Mouse (Mus musculus): ENCODE results near the gene Scn7a. TPM values are rescaled to one million over a fixed set of nuclear protein-coding genes. Genes with fewer than 3 reads are reported as not detected.

Scn7a gene
- polyA plus RNA-seq (2012; rRNA removed), result 0.69 and 1.3 TPM in 2 replicates

DNA sequence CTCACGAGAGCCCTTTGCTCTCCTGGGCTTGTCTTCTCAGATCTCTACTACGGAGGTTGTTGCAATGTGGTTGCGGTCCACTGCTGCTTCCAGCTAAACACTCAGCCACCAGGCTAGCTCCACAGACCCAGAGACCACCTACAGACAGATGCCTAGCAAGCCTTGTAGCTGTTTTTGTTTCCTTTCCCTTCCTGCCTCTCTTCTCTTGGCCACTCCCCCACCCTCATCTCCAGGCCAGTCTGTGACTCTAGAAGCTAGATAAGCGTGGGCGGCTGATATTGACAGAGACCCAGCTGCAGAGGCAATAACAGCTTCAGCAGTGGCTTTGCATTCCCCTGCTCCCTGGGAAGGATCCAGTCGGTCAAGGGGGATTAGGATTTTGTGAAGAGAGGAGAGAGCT, at the start of gene Scn7a:
Gene Scn7a, minus strand, starts transcription at position 150 of the 400 bp plus-strand sequence.
- 24% methylated on average over 6 of the region's 6 CpGs for WGBS
- DNase-seq (ENCODE audit: low read depth, low spot score), result no peak

DNA sequence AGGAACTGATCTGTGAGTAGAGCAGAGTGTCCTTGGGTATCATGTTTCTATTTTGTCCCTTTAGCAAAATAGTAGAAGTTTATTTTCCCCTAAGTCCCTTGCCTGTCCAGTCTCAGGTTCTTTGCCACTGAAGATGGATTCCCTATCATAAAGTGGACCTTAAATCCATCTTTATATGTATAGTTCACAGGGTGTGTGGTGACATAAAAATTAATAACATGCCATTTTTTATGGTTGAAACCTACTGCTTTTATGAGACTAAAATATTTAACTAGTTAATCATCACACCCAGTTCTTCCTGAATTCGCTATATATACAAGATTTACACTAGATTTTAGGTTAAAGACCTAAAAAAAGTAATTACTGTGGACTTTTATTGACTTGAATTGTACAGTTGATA, 43.0 kb upstream of the Scn7a start:
- WGBS, result 26% methylated on average over 1 of the region's 1 CpGs
- no peak for DNase-seq (ENCODE audit: low read depth, low spot score)

DNA sequence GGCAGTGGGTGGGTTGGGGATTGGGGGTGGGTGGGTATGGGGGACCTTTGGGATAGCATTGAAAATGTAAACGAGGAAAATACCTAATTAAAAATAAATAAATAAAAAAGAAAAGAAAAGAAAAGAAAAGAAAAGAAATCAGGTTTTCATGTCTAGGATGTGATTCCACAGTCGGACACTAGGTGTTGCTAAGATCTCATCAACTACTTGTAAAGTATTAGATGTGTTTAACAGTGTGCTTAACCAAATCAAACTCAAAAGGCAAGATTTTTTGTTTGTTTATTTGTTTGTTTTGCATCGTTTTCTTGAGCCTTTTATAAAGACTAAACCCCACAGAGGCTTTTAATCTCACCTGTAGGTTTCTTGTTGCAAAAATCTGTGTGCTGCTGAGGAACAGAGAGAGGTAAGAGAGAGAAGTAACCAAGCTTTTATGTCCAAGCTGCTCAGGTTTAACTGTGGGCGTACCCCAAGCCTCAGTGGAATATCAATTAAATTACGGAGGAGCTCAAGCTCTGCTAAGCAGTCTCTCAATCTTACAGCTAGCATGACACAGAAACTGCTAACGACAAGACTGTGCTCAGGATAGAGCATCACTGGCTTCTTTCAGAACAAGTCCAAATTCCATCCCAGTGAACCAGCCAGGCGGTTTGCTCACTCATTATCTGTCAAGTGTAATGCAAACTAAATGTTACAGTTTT, 35.3 kb upstream of the Scn7a start:
- WGBS, result 41% methylated on average over 7 of the region's 7 CpGs

DNA sequence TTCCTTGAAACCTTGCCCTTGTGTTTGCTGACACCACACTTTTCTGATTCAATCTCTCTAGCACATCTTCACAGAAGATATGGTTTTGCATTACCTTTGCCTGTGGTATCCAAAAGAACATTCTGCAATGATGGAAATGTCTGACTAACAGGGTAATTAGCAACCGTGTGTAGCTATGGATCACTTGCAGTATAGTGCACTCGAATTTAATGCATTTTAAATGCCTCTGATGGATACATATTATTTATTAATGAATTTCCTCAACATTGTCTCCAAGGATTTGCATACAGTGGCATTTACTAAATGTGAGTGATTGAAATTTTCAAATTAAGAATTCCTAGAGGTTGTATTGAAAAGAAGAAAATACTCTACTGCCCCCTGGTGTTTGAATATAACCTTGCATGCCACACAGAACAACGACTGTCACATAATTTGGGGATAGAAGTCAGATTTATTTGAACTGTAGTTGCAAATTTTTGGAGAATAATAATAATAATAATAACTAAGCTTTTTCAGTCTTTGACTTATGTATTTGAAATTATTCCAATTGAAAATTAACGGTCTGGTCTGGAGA, 15.0 kb upstream of the Scn7a start:
- DNase-seq (ENCODE audit: low read depth, low spot score), result no peak
- 43% methylated on average over 4 of the region's 4 CpGs for WGBS

More for the DNA sequence above, 35.3 kb upstream of the Scn7a start:
- no peak for DNase-seq (ENCODE audit: low read depth, low spot score)

DNA sequence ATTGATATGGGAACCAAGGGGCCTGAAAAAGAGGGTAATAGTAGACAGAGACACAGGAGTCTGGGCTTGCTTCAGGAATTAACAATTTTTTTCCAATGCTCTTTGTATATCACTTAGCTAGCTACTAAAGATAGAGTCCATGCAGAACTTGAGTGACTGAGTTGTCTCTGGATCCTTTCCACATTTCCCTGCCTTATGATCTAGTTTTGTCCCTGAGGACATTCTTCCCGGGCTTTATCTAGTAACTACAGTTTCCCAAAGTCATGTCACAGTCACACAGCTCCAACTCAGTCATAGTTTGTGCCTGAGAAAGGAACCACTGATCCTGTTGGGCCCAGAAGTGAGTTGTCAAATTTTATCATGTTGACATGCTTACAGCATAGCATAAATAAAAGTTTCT, 12.8 kb upstream of the Scn7a start:
- 65% methylated on average over 1 of the region's 1 CpGs for WGBS
- no peak for DNase-seq (ENCODE audit: low read depth, low spot score)

DNA sequence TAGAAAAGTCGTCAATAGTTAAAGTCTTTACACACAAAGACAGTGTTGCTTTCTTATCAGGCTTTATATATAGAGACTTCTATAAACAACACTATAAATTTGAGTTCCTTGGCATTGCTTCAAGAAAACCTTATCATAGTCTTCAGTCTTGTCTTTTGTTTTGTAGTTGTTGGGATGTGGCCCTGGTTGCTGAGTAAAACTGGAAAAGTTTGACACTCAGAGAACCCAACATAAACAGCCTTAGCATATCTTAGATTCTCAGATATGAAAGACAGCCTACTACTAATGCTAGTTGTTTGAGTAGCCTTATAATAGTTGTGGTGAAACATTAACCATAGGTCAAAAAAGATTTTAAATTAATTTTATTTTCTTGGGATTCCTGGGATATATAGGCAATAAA, 6.9 kb upstream of the Scn7a start:
- DNase-seq (ENCODE audit: low read depth, low spot score), result no peak
- WGBS, result 67% methylated on average over 1 of the region's 1 CpGs

DNA sequence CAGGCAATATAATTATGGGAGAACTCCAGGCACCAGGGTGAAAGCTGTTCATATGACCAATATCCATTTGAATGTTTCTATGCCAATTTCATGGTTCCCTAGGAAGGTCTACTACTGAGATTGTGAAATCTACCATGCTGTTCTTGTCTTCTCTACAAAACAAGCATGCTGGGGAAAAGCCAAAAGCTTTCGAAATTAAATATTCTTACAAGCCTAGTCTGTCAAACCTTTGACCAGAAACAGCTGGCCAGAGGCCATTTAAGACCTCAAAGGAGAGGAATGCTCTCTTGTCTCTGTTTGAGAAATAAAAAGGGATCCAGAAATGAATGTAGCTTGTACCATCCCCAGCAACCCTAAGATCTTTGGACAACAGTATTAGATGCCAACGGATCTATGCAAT, 3.8 kb downstream of the Scn7a start:
- DNase-seq (ENCODE audit: low read depth, low spot score), result no peak
- 72% methylated on average over 2 of the region's 2 CpGs for WGBS

DNA sequence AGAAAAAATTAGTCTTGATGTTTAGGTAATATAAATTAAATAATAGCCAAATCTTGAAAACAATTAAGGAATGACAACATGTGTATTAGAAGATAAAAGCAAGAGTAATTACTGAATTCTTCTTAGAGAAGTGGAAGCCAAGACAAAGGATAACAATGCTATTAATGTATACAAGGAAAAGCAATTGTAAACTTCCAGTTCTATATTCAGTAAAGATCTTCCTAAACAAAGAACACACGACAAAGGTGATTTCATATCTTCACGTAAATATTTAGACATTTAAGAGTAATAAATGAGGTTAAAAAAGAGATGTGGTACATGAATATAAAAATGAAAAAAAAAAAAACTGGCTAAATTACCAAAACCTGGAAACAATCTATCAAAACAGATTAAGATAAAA, 16.7 kb downstream of the Scn7a start:
- DNase-seq (ENCODE audit: low read depth, low spot score), result no peak
- WGBS, result 72% methylated on average over 2 of the region's 2 CpGs

DNA sequence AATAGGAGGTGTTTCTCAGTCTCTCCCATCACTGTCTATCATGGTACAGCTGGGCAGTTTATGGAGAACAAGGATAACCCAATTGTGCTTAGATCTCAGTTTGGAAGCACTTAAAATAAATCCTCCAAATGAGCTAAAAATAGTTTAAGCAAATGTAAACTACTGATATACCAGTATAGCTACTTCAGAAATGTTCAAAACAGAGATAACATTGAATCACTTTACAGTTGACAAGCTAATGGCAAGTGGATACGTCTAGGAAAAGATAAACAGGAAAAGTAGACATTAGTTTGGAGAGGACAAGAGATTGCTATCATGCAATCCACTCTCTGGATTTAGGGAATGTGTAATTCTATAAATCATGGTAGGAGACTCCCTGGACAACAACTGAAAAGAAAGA, 19.5 kb downstream of the Scn7a start:
- 39% methylated on average over 1 of the region's 1 CpGs for WGBS
- no peak for DNase-seq (ENCODE audit: low read depth, low spot score)

DNA sequence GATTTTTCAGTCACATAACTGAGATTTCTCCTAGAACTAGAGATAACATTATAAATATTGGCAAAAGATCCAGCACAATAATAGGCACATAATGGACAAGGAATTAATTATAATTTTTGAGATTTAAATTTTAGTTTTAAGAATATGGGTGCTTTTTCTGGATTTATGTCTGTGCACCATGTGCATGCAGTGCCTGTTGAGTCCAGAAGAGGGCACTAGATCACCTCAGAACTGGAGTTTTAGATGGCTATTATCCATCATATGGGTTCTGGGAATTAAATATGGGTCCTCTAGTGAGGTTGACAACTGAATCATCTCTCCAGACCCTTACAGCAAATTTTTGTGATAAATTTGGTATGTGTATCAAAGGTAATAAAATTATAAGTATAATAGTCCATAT, 21.8 kb downstream of the Scn7a start:
- no peak for DNase-seq (ENCODE audit: low read depth, low spot score)

DNA sequence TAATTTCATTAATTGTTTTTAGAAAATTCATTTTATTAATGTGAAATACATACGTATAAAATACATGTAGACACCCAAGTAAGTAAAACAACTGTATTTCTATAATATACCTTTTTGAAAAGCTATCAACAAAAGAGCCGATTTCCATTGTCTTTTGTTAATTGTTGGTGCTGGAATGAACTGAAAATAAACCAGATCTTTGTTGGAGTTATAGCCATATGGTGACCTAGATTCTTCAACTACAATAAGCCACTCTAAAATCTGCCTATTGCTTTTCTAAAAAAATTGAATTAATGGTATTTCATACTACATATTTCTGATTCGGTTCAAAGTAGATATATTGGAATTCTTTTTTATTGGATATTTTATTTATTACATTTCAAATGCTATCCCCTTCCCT, 56.7 kb downstream of the Scn7a start:
- DNase-seq (ENCODE audit: low read depth, low spot score), result no peak
- 84% methylated on average over 3 of the region's 3 CpGs for WGBS

DNA sequence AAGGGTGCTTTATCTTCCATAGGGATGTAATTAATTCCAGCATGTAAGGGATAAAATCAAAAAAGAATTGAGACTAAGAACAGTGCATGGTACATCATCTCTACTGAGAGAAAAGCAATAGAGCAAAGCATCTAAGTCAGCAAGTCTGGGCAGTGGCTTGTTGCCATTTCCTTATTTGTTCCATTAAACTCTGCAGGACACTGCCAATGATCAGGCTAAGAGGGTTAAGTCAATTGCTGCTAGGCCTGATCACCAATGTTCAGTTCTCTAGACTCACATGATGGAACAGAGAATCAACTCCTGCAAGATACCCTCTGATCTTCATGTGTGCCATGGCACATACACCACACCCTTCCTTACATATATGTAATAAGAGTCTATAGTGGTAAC, 57.1 kb downstream of the Scn7a start:
- no peak for DNase-seq (ENCODE audit: low read depth, low spot score)

DNA sequence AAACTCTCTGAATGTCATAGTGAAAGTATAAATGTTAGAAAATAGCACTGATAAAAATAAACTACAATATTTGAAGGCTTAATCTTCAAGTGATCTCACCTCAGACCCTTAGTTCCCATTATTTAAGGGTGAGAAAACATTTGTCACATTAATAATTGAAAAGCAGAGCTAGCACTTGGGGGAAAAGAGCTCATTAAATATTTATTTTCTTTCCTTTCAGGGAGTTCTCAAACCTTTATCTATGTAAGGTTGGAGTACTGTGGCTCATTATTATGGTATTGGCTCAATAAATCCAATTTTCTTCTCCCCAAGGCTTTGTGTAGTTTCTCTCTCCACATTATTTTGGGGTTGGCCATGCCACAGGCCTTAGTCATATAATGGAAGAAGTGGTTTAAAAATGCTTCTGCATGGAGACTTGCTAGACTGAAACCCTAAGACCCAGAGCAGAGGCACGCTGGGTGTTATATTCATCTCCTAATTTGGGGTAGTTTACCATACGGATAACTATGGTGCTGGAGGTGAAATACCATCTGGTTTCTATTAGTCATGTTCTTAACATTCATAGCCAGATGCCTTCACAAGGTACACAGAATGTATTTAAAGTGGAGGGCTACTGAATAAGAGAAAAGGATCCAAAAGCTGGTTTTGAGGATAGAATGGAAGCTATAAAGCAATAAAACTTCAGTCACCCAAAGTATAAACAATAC, 57.7 kb downstream of the Scn7a start:
- no peak for DNase-seq (ENCODE audit: low read depth, low spot score)
- WGBS, result 59% methylated on average over 2 of the region's 2 CpGs

DNA sequence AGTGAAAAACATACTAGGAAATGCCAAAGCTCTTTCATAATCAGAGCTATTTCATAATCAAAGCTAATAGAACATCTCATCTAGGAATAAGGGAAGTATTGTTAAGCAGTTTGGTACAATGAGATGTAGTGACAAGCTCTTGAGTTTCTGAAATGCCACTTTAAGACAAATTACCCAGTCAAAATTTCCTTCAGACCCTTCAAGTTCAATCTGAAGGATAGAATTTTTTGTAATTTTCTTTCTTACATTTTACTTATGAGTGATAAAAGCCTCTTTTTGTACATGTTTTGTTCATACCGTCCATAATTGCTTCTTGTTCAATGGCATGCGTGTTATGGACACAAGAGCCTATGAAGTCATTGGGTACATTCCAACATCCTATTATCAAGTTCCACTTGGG, 72.6 kb downstream of the Scn7a start:
- WGBS, result 75% methylated on average over 2 of the region's 2 CpGs
- DNase-seq (ENCODE audit: low read depth, low spot score), result no peak

DNA sequence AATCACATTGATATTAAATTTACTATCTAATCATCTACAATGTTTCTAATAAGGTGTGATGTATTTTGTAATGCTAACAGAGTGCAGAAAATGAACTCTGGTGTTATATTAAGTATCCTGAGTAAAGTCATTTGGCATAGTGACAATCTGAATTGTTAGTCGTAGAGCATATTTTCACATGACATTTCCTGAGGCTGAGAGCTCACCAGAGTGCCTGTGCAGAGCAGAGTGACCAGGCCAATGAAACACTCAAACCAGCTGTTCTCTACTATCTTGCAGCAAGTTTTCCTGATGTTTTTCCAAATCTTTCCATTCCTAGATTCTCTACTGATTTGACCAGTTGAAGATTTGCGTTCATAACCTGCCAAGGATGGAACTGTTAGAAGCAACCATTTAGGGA, 92.4 kb downstream of the Scn7a start:
- DNase-seq (ENCODE audit: low read depth, low spot score), result no peak
- WGBS, result 58% methylated on average over 2 of the region's 2 CpGs

DNA sequence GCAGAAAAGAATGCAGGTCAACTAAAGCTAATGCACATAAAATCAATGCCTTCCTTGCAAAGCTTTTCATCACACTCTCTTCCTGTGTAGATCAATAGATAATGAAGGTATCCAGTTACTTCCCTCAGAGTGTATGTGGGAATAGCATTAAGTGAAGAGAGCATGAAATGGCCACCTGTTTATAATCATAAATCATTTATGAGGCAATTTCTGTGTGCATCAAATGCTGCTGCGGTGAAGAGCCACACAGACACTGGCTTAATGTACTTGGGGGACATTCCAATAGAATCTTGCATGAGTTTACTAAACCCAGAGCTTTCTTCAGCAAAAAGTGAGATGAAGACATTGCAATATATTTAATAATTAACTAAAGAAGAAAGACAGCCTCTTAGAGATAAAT, 122.7 kb downstream of the Scn7a start:
- no peak for DNase-seq (ENCODE audit: low read depth, low spot score)
- 59% methylated on average over 1 of the region's 1 CpGs for WGBS

DNA sequence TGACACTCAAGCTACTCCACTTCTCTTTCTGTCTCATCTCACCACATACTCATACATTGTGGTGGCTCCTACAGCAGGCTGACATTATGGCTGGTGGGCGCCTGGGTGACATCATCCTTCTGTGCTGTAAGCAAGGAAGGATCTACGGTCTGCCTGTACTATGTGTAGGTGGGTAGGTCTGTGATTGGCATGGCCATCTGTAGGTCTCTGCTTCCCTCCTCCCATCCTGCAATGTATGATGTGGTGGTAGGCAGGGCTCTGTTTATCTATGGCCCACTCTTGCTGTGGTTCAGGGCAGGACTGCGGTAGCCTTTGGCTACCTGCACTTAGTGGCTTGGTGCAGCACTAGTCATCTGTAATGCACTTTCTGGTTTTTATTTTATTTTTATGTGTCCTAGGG, 128.3 kb downstream of the Scn7a start:
- DNase-seq (ENCODE audit: low read depth, low spot score), result no peak

DNA sequence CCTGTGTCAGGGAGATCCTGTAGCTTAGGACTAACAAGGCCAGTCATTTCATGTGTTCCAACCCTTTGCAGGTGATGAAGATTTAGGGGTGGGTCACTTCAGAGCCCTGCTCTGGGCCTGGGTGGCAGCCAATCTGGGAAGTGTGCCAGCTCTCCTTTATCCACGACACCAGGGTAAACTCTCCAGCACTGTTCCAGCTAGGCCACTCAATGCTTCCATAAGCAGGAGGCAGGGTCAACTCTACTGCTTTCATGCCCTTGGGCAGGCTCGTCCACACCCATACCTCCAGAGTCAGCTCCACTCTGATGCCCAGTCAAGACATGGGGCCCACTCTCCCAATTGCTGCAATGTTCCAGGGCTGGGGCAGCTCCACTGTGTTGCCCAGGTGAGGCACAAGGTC, 129.3 kb downstream of the Scn7a start:
- DNase-seq (ENCODE audit: low read depth, low spot score), result no peak
- WGBS, result 45% methylated on average over 2 of the region's 2 CpGs

More for the DNA sequence above, 128.3 kb downstream of the Scn7a start:
- 92% methylated on average over 3 of the region's 3 CpGs for WGBS

DNA sequence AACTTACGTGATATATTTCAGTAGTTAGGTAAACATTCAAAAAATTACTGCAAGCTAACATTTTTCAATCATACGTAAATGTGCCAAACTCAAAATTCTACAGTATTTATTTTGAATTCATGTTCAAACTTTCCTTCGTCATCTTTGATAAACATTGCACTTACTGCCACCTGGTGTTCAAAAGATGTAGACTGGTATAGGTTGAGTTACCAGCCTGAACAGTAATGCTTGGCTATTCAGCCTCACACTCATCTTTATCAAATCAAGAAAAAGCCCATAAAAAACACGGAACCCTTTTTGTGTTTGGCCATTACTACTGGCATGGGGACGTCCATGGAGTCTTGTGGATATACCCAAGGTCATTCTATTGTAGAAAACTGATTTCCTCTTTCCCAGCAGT, 140.3 kb downstream of the Scn7a start:
- 19% methylated on average over 5 of the region's 5 CpGs for WGBS
- DNase-seq (ENCODE audit: low read depth, low spot score), result no peak

DNA sequence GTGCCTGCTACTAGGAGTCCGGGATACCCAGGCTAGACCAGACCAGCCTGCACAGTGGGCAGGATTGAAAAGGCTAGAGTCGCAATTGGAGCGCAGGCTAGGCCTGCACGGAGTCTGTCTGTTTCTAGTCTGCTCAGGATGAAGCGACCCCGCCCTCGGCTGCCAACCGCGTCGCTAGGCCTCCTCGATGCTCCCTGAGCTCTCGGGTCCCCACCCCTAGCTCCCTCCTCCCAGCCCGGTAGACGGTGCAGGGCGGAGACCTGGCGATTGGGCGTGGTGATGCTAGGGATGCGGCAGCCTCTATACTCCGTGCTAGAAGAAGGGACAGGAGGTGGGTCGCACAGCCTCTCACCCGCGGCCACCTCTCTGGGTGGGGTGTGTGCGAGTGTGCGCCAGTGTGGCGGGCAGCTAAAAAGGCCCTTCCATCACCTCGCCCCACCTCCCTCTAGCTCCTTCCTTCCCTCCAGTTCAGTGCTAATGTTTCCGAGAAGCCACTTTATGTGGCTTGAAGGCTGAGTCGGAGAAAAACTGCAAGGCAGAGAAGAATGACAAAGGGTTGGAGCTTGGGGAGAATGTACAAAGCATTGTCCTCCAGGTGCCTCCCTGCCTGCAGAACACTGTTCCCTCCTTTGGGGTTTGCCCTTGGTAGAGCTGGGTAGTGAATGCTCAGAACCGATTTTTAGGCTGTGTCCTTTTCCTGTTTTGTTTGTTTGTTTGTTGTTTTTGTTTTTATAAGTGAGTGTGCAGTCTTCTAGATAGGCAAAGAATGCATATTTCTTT, 149.9 kb downstream of the Scn7a start, which contains the start of gene Scn9a:
Gene Scn9a, minus strand, starts transcription at position 383 of the 780 bp plus-strand sequence.
- no peak for DNase-seq (ENCODE audit: low read depth, low spot score)
- WGBS, result 4% methylated on average over 29 of the region's 29 CpGs
